ENCODE assay signal across 28 mouse cellular contexts in genomic region chr4:99131227-99131653, GRCm38 (mm10). TPM values are rescaled to one million over a fixed set of nuclear protein-coding genes. Genes with fewer than 3 reads are reported as not detected.
A peak's percentile ranks its signal among the peaks of the same experiment; 100 is the strongest.
DNase-seq lines count a peak whose midpoint lies in the region; ATAC-seq lines count a peak whose summit lies in the region.
"Had no signal": no experiment of that assay in that cellular context is flagged by ENCODE, and none has a peak within 500 bp of the region (broad histone marks: within the 10 kb centered on the region; RNA-seq: fewer than 3 reads in every experiment).

No protein-coding gene starts in this region.

- H3K4me1 ChIP-seq in intestine, embryonic 14.5 days (replicated peaks; ENCODE audit: control insufficient read depth, insufficient read depth, low read length), result no peaks in the 10 kb centered on the region
- no peaks in the 10 kb centered on the region for H3K4me1 ChIP-seq in neural tube, embryonic 15.5 days
- H3K4me1 ChIP-seq in embryonic facial prominence, embryonic 10.5 days, result no peaks in the 10 kb centered on the region
- H3K4me1 ChIP-seq: embryonic facial prominence, embryonic 12.5 days; heart, embryonic 13.5 days; hindbrain, embryonic 13.5 days; limb, embryonic 15.5 days; midbrain, embryonic 13.5 days had no signal

- no peak overlapping the region for H3K4me3 ChIP-seq in intestine, embryonic 14.5 days (ENCODE audit: low read depth, low read length)
- H3K4me3 ChIP-seq in neural tube, embryonic 15.5 days (replicated peaks), result no peak overlapping the region
- no peak overlapping the region for H3K4me3 ChIP-seq in embryonic facial prominence, embryonic 10.5 days
- H3K4me3 ChIP-seq: embryonic facial prominence, embryonic 12.5 days; forebrain, embryonic 13.5 days; heart, adult 2 months; heart, embryonic 13.5 days; hindbrain, embryonic 13.5 days; left cerebral cortex, adult 2 months; limb, embryonic 15.5 days; midbrain, embryonic 13.5 days had no signal

- WGBS in intestine, embryonic 14.5 days, result 66% methylated on average over 9 of the region's 9 CpGs
- WGBS in neural tube, embryonic 15.5 days, result 88% methylated on average over 9 of the region's 9 CpGs
- WGBS in embryonic facial prominence, embryonic 10.5 days, result 89% methylated on average over 9 of the region's 9 CpGs

- peak; percentile 57 for ATAC-seq in common myeloid progenitor, adult 5-6 weeks (replicated peaks; ENCODE audit: low read depth, poor library complexity, severe bottlenecking)
- peak; percentile 55; the same call in 1 of the 2 replicates for ATAC-seq in intestine, embryonic 14.5 days (replicated peaks; ENCODE audit: low FRiP score, low TSS enrichment, low read depth)
- ATAC-seq in megakaryocyte-erythroid progenitor cell, adult 5-6 weeks (replicated peaks; ENCODE audit: low FRiP score, low TSS enrichment, poor library complexity, severe bottlenecking), result peak; percentile 71
- ATAC-seq in neural tube, embryonic 15.5 days (ENCODE audit: low FRiP score), result no peak
- ATAC-seq: forebrain, embryonic 13.5 days; inflammation-experienced regulatory T-cells, adult 6 months; midbrain, embryonic 13.5 days had no signal

- no peak overlapping the region for H3K27ac ChIP-seq in intestine, embryonic 14.5 days (ENCODE audit: low read depth)
- no peak overlapping the region for H3K27ac ChIP-seq in neural tube, embryonic 15.5 days (replicated peaks)
- no peak overlapping the region for H3K27ac ChIP-seq in embryonic facial prominence, embryonic 10.5 days (replicated peaks)
- H3K27ac ChIP-seq: embryonic facial prominence, embryonic 12.5 days; forebrain, embryonic 13.5 days; heart, adult 2 months; heart, embryonic 13.5 days; hindbrain, embryonic 13.5 days; left cerebral cortex, adult 2 months; limb, embryonic 15.5 days; macrophage; midbrain, embryonic 13.5 days had no signal

- H3K9me3 ChIP-seq in intestine, embryonic 14.5 days (ENCODE audit: control insufficient read depth, low read length), result no peaks in the 10 kb centered on the region
- no peaks in the 10 kb centered on the region for H3K9me3 ChIP-seq in neural tube, embryonic 15.5 days (replicated peaks)
- H3K9me3 ChIP-seq in embryonic facial prominence, embryonic 10.5 days, result no peaks in the 10 kb centered on the region
- H3K9me3 ChIP-seq: embryonic facial prominence, embryonic 12.5 days; forebrain, embryonic 13.5 days; heart, embryonic 13.5 days; hindbrain, embryonic 13.5 days; limb, embryonic 15.5 days; midbrain, embryonic 13.5 days had no signal

- peak; percentile 64 for DNase-seq in heart, adult 11 months
- no peak for DNase-seq in heart, adult 18-20 months
- no peak for DNase-seq in intestine, embryonic 14.5 days (ENCODE audit: low spot score)
- DNase-seq in lung, postnatal 10 days, result no peak
- no peak for DNase-seq in embryonic facial prominence, embryonic 10.5 days (ENCODE audit: low spot score)
- DNase-seq: B cell, adult 2 months; cerebellum, adult 11 months; cerebellum, adult 9-11 months; heart, adult 2 months; heart, postnatal 14 days; kidney, postnatal 4 days; retina, postnatal 1 day; right cerebral cortex, postnatal 25 days; thymus, postnatal 14 days had no signal

- H3K27me3 ChIP-seq in intestine, embryonic 14.5 days (replicated peaks; ENCODE audit: control insufficient read depth, insufficient read depth, low read length), result no peaks in the 10 kb centered on the region
- H3K27me3 ChIP-seq in neural tube, embryonic 15.5 days (replicated peaks), result no peaks in the 10 kb centered on the region
- H3K27me3 ChIP-seq in embryonic facial prominence, embryonic 10.5 days (replicated peaks; ENCODE audit: low read depth, poor library complexity, severe bottlenecking), result no peaks in the 10 kb centered on the region
- H3K27me3 ChIP-seq: CH12.LX; embryonic facial prominence, embryonic 12.5 days; forebrain, embryonic 13.5 days; heart, embryonic 13.5 days; hindbrain, embryonic 13.5 days; limb, embryonic 15.5 days; midbrain, embryonic 13.5 days had no signal

- no peak overlapping the region for H3K9ac ChIP-seq in intestine, embryonic 14.5 days (ENCODE audit: low read length)
- no peak overlapping the region for H3K9ac ChIP-seq in neural tube, embryonic 15.5 days (replicated peaks)
- H3K9ac ChIP-seq: embryonic facial prominence, embryonic 12.5 days; forebrain, embryonic 13.5 days; heart, embryonic 13.5 days; hindbrain, embryonic 13.5 days; limb, embryonic 15.5 days; midbrain, embryonic 13.5 days had no signal

- no peak overlapping the region for H3K4me2 ChIP-seq in intestine, embryonic 14.5 days (ENCODE audit: low read length)
- no peak overlapping the region for H3K4me2 ChIP-seq in neural tube, embryonic 15.5 days
- H3K4me2 ChIP-seq: embryonic facial prominence, embryonic 12.5 days; forebrain, embryonic 13.5 days; heart, embryonic 13.5 days; hindbrain, embryonic 13.5 days; limb, embryonic 15.5 days; midbrain, embryonic 13.5 days had no signal

- no peaks in the 10 kb centered on the region for H3K36me3 ChIP-seq in intestine, embryonic 14.5 days (ENCODE audit: control insufficient read depth, insufficient read depth, low read length)
- no peaks in the 10 kb centered on the region for H3K36me3 ChIP-seq in neural tube, embryonic 15.5 days
- no peaks in the 10 kb centered on the region for H3K36me3 ChIP-seq in embryonic facial prominence, embryonic 10.5 days (replicated peaks)
- H3K36me3 ChIP-seq: embryonic facial prominence, embryonic 12.5 days; G1E; heart, embryonic 13.5 days; hindbrain, embryonic 13.5 days; limb, embryonic 15.5 days; midbrain, embryonic 13.5 days had no signal

RNA-seq across cellular contexts. Expression of gene Dock7, which starts 10.5 kb away (rescaled TPM):
- total RNA-seq in heart, adult 18-20 months (2021), result 10 to 100 TPM in 1 of 2 experiments, 1 to 10 TPM in 1; 9.0 to 11.3 TPM
- total RNA-seq in common myeloid progenitor, adult 5-6 weeks (2017), result 28.5 and 37.9 TPM in 2 replicates
- 67.4 and 76.8 TPM in 2 replicates for polyA plus RNA-seq in intestine, embryonic 14.5 days (2014; fragmentation: Nextera tagmentation; extraction: Ambion mirVana)
- 40.5 and 58.3 TPM in 2 replicates for total RNA-seq in megakaryocyte-erythroid progenitor cell, adult 5-6 weeks (2014; fragmentation: Nextera tagmentation)
- 44.3 and 71.8 TPM in 2 replicates for total RNA-seq in megakaryocyte-erythroid progenitor cell, adult 5-6 weeks (2017)
- 49.9 and 52.3 TPM in 2 replicates for polyA plus RNA-seq in neural tube, embryonic 15.5 days (2015; fragmentation: Nextera tagmentation; extraction: Ambion mirVana)
- polyA plus RNA-seq in embryonic facial prominence, embryonic 10.5 days (2016; fragmentation: Nextera tagmentation; extraction: Ambion mirVana), result 81.8 and 82.1 TPM in 2 replicates
- polyA plus RNA-seq: G1E had no signal
